Mouse (Mus musculus) testis, adult 2 months (tissue): ENCODE data around the gene Chic2. TPM values are rescaled to one million over a fixed set of nuclear protein-coding genes. Genes with fewer than 3 reads are reported as not detected.
A peak's percentile ranks its signal among the peaks of the same experiment; 100 is the strongest.

Experiments used
- H3K27ac ChIP-seq: fragments of 200-500 bp; 2 replicates; pipeline ENCODE4 v1.5.1; 2012; ENCODE audit warnings: low read depth, low read length; ENCODE audit not compliant: control insufficient read depth, insufficient read depth
- H3K27me3 ChIP-seq: fragments of 200-500 bp; 2 replicates; pipeline ENCODE4 v1.6.1; 2012; ENCODE audit warnings: mild to moderate bottlenecking, low read length, moderate library complexity; ENCODE audit not compliant: control insufficient read depth, insufficient read depth
- H3K36me3 ChIP-seq: fragments of 200-500 bp; 2 replicates; pipeline ENCODE4 v1.6.1; 2012; ENCODE audit warnings: mild to moderate bottlenecking, low read length; ENCODE audit not compliant: control insufficient read depth, insufficient read depth
- H3K4me1 ChIP-seq: fragments of 200-500 bp; 2 replicates; pipeline ENCODE4 v1.6.1; 2012; ENCODE audit warnings: low read length; ENCODE audit not compliant: control insufficient read depth, insufficient read depth
- H3K4me3 ChIP-seq: fragments of 200-500 bp; 2 replicates; pipeline ENCODE4 v1.5.1; 2012; ENCODE audit warnings: low read depth, mild to moderate bottlenecking, low read length, moderate library complexity, mixed read lengths; ENCODE audit not compliant: control insufficient read depth
- CTCF ChIP-seq: fragments of 200-500 bp; IDR thresholded peaks from 2 replicates; pipeline ENCODE4 v1.5.1; 2012; ENCODE audit warnings: low read depth, mild to moderate bottlenecking, inconsistent platforms, low read length, moderate library complexity; ENCODE audit not compliant: control insufficient read depth, insufficient read depth, insufficient replicate concordance
- POLR2A ChIP-seq: fragments of 200-500 bp; IDR thresholded peaks from 2 replicates; pipeline ENCODE4 v1.6.1; 2012; ENCODE audit warnings: low read depth, mild to moderate bottlenecking, inconsistent platforms, low read length, moderate library complexity; ENCODE audit not compliant: control insufficient read depth
- polyA plus RNA-seq: library from polyadenylated mRNA; depleted of rRNA; stranded (reverse); fragments of >200 nt; gene quantifications from 2 replicates; pipeline ENCODE4 v1.2.3, GENCODE M21; 2012

Gene Chic2
- polyA plus RNA-seq, 1 experiment = 35.5 TPM

DNA sequence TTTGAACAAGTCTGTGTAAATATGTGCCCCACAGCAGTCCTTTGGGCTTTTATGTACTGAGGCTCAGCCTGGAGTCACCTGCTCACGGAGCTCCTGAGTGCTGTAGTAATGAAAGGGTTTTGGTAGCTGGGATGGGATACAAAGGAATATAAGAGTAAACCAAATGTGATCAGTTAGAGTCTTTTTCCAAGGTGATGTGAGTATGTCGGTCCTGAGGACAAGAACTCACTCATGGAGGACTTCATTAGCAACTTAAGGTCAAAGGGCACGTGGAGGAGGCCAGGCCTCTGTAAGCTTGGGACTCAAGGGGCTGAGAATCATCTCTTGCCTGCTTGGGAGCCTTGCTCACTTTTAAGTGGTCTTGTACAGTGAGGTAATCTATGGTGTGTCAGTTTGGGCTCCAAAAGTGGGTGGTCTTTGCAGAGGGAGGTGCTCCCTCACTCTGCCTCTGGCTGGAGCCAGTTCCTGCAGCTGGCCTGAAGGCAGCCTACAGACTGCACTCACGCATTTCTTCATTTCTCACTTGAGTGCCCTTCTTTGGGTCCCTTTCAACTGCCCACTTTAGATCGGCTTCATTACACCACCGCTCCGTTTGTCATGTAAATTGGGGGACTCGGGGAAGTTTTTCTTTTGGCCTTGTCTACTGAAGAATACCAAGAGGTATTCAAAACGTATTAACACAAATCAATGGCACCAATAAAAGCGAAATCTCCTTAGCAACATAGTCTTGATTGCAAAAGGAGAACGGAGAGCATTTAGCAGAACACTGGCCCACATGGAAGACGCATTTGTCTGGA, 45.7 kb downstream of the Chic2 start:
- peak overlapping the region; percentile 44 for H3K27ac ChIP-seq
- TF ChIP-seq CTCF (no peak), POLR2A (no peak)
- H3K27me3 ChIP-seq = no peaks in the 10 kb centered on the region
- H3K4me3 ChIP-seq = no peak overlapping the region
- H3K4me1 ChIP-seq = no peaks in the 10 kb centered on the region
- H3K36me3 ChIP-seq = no peaks in the 10 kb centered on the region

DNA sequence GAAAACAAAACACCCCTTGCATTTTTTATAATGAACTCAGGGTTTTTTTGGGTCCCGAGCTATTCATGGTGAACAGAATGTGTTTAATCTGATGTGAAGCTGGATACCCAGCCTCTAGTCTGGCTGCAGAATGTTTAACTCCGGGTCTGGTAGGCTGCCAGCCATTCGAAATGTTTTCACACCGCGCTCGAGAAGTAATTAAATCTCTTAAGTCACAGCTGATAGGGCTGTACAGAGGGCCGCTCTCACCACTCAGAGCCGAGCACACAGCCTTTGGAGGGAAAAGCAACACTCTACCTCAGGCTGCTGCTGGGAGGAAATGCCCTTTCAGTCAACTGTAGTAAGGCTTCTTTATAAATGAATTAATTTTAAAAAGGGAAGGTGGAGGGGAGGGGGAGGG, 49.6 kb downstream of the Chic2 start:
- no peak for TF ChIP-seq POLR2A
- TF ChIP-seq CTCF = no peak
- no peaks in the 10 kb centered on the region for H3K4me1 ChIP-seq
- H3K27ac ChIP-seq = no peak overlapping the region
- H3K36me3 ChIP-seq = no peaks in the 10 kb centered on the region
- H3K4me3 ChIP-seq = no peak overlapping the region
- no peaks in the 10 kb centered on the region for H3K27me3 ChIP-seq

- H3K27me3 ChIP-seq = no peaks in the 10 kb centered on the region
- TF ChIP-seq CTCF (no peak), POLR2A (no peak)
Observed at GRCm38 (mm10) chr5:74984101-74984500, 60.5 kb downstream of the Chic2 start.

DNA sequence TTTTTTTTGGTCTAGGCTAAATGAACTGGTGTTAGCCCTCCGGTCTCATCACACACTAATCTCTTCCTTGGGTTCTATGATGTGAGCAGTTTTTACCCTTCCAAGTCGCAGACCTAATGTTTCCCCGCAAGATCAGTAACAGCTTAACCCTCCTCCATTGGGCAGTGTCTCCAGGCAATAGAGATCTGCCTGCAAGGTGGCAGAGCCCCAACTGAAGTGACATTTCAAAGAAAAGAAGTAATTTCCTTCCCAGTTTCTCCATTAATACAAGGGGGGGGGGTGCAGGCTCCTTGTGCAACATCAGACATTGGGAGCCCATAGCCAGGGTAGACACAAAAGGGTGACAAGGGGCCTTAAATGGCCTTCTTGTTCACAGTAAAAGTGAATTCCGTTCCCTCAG, 64.0 kb downstream of the Chic2 start:
- Histone ChIP-seq H3K27me3 (no peaks in the 10 kb centered on the region), H3K27ac (no peak overlapping the region), H3K4me3 (no peak overlapping the region), H3K36me3 (no peaks in the 10 kb centered on the region), H3K4me1 (peaks cover 1% of the 10 kb centered on the region; the same call in 1 of the 2 replicates)
- no peak for TF ChIP-seq POLR2A
- no peak for TF ChIP-seq CTCF

More at GRCm38 (mm10) chr5:74984101-74984500, 60.5 kb downstream of the Chic2 start:
- Histone ChIP-seq H3K27ac (no peak overlapping the region), H3K4me1 (no peaks in the 10 kb centered on the region), H3K4me3 (no peak overlapping the region), H3K36me3 (no peaks in the 10 kb centered on the region)

DNA sequence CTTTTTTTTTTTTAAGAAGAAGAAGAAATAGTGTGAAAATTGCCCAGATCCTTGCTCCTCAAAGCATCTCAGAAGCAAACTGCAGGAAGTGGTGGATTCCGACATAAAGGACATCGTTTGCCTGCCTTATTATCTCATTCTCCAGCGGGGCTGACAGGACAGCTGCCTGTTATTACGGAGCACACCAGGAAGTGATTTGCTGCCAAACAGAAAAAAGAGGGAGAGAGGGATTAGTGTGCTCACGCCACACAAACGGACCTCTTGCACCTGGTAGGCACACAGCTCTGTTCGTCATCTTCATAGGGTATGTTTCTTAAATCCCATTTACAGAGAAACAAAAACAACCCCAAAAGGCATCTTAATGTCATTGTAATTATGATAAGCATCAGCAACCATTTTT, 64.4 kb downstream of the Chic2 start:
- Histone ChIP-seq H3K36me3 (no peaks in the 10 kb centered on the region), H3K27ac (no peak overlapping the region), H3K4me3 (no peak overlapping the region), H3K27me3 (no peaks in the 10 kb centered on the region), H3K4me1 (peaks cover 3% of the 10 kb centered on the region; the same call in 1 of the 2 replicates)
- TF ChIP-seq CTCF (no peak), POLR2A (no peak)

DNA sequence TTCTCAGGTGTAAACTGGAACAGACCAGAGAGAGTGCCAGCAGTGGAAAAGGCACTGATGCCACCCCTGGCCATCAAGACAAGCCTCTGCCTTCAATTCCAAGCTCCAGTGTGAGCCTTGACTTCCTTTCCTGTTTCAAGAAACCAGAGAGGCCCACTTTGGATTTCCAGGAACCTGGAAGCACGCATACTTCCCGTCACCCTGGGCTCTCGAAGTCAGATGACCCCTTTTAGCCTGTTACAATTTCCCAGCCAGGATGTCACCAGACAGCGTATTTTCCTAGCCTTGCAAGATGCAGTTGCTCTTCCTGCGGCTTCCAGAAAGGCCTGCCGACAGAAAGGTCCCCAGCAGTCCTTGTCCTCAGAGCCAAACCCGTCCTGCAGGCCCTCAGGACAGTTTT, 65.0 kb downstream of the Chic2 start:
- Histone ChIP-seq H3K4me3 (no peak overlapping the region), H3K27me3 (no peaks in the 10 kb centered on the region), H3K27ac (no peak overlapping the region), H3K36me3 (no peaks in the 10 kb centered on the region), H3K4me1 (peaks cover 8% of the 10 kb centered on the region; the same call in 1 of the 2 replicates)
- TF ChIP-seq CTCF (no peak), POLR2A (no peak)

DNA sequence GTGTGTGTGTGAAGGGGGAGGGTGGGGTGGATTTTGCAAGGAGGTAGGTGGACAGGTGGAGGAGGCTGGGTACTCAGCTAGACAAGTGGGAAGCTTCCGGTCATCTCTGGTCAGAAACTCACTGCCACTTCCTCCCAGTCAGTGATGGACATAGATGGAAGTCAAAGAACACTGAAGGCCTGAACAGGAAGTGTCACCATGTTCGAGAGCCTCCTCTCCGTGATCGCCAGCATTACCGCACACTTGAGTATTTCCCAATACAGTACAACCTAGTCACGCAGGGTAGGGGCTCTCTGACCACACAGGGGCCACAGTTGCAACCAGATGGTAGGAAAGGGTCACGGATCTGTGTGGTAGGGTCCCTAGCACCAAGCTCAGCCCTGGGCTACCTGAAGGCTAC, 69.1 kb downstream of the Chic2 start:
- H3K27me3 ChIP-seq = no peaks in the 10 kb centered on the region
- H3K4me1 ChIP-seq = peaks cover 13% of the 10 kb centered on the region
- H3K36me3 ChIP-seq = no peaks in the 10 kb centered on the region
- TF ChIP-seq CTCF (no peak), POLR2A (no peak)
- no peak overlapping the region for H3K4me3 ChIP-seq
- H3K27ac ChIP-seq = peak overlapping the region; percentile 85

DNA sequence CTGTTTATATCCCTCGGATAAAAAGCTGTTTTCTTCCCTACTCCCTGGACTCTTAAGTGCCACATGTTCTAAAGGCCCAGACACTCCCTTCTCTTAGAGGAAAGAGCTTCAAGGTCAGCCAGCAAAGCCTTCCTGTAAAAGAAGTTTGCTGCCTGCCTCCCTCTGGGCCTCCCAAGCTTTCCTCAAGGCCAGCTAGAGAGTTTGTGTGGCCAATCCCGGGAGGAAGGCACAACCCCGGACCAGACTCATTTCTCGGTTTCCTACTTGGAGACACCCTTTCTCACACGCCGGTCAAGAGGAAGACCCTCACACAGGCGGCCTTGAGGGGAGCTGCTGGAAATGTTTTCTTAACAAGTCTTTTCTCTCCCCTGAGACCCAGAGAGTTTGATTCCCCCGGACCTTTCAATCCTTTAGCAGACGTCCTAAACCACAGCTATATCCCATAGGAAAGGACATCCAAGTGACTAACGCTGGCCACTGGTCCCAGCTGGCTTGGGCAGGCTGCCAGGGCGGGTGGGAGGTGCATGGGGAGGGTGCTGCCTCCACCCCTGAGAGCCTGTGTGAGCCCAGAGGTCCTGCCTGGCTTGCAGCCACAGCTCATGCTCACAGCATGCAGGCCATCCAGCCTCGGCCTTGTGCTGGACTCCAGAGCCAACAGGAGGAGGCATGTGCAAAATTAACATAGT, 69.7 kb downstream of the Chic2 start:
- Histone ChIP-seq H3K4me3 (no peak overlapping the region), H3K36me3 (no peaks in the 10 kb centered on the region), H3K27me3 (no peaks in the 10 kb centered on the region), H3K4me1 (peaks cover 13% of the 10 kb centered on the region), H3K27ac (peak overlapping the region; percentile 87)
- TF ChIP-seq CTCF (no peak), POLR2A (peak; percentile 26; the same call in 1 of the 2 replicates)
